Mouse (Mus musculus): ENCODE results near the gene Irf4. TPM values are rescaled to one million over a fixed set of nuclear protein-coding genes. Genes with fewer than 3 reads are reported as not detected.

Gene Irf4
- polyA plus RNA-seq, 1 experiment from 2014 or later: 0.27 TPM

DNA sequence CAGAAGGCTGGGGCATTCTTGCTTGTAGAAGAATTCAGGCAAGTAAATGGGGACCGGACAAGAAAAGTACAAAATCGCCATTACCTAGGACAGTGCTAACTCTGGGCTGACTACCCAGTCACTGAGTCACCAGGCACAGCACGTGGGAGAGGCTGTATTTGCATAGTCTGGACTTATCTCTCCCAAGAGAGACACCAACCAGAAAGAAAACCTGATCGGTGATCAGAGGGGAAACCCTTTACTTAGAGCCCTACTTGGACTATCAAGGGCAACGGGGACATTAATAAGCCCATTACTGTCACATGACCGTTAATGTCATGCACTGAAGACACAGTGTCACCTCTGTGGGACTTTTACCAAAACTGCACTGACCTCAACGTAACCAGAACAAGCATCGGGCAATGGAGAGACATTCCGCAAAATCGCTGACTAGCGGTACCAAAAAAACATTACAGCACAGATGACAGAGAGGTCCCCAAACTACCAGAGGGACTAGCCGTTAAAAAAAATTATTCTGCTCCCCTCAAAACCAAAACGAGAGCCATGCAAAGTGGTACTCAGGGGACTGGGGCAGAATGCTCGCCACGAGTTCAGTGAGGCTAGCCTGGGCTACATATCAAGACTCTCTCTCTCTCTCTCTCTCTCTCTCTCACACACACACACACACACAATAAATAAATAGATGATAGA lies 18.8 kb upstream of the Irf4 start:
- WGBS: 83% methylated on average over 15 of the region's 15 CpGs
- no peak overlapping the region for H3K4me2 ChIP-seq (replicated peaks; ENCODE audit: low read depth, low read length)
- H3K9me3 ChIP-seq (ENCODE audit: control insufficient read depth, low read length): no peaks in the 10 kb centered on the region
- ATAC-seq (ENCODE audit: low FRiP score, low TSS enrichment): no peak
- no peak overlapping the region for H3K9ac ChIP-seq (ENCODE audit: low read depth, low read length)
- H3K4me3 ChIP-seq (ENCODE audit: low read length): no peak overlapping the region
- H3K4me1 ChIP-seq (ENCODE audit: control insufficient read depth, insufficient read depth, low read length): no peaks in the 10 kb centered on the region
- no peak overlapping the region for H3K27ac ChIP-seq (ENCODE audit: low read depth, low read length)
- H3K27me3 ChIP-seq (ENCODE audit: control insufficient read depth, insufficient read depth, low read length): no peaks in the 10 kb centered on the region
- H3K36me3 ChIP-seq (ENCODE audit: control insufficient read depth, insufficient read depth, low read length): no peaks in the 10 kb centered on the region

DNA sequence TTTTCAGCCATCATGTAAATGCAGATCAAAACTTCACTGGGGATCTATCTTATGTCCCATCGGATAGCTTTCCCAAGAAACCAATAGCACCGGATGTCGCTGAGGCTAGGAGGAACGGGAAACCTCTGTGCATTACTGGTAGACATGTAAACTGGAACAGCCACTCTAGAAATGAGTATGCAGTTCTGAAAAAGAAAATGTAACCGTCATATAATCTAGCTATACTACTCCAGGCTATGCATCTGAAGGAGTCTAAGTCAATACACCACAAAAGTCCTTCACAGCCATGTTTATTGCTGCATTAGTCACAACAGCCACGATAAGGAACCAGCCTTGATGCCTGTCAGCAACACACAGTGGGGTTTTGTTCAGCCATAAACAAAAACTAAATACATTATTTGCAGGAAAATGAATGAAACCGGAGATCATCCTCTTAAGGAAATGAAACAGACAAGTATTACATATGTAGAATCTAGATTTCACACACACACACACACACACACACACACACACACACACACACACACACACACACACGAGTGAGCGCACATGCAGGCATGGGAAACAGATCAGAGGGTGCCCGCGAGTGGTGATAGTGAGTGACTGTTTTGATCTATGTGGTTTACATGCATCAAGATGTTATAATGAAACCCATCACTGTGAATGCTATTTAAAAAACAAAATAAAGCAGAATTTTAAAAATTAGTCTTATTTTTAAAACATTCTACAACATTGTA lies 16.1 kb upstream of the Irf4 start:
- ATAC-seq (ENCODE audit: low FRiP score, low TSS enrichment): no peak
- WGBS: 89% methylated on average over 11 of the region's 11 CpGs
- Histone ChIP-seq H3K36me3 (ENCODE audit: control insufficient read depth, insufficient read depth, low read length) (no peaks in the 10 kb centered on the region), H3K27me3 (ENCODE audit: control insufficient read depth, insufficient read depth, low read length) (no peaks in the 10 kb centered on the region), H3K9ac (ENCODE audit: low read depth, low read length) (no peak overlapping the region), H3K4me1 (ENCODE audit: control insufficient read depth, insufficient read depth, low read length) (no peaks in the 10 kb centered on the region), H3K9me3 (ENCODE audit: control insufficient read depth, low read length) (no peaks in the 10 kb centered on the region), H3K27ac (ENCODE audit: low read depth, low read length) (no peak overlapping the region), H3K4me3 (ENCODE audit: low read length) (no peak overlapping the region), H3K4me2 (replicated peaks; ENCODE audit: low read depth, low read length) (no peak overlapping the region)

DNA sequence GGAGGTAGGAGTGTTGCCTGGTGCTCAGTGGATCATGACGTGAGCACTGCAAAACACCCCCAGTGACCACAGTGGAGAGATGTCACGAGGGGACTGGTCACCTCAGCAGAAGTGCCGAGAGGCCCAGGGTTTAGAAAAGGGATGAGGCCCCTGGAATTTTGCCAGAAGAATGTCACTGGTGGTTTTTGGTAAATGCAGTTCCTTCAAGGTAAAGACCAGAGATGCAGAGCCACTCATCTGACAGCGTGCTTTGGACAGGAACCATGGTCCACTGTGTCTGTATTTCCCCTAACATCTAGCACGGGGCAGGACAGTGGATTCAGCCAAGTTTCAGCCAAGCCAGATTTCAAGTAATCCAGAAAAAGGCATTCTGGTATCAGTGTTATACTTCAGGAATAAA lies 12.3 kb upstream of the Irf4 start:
- H3K4me1 ChIP-seq (ENCODE audit: control insufficient read depth, insufficient read depth, low read length): no peaks in the 10 kb centered on the region
- H3K4me3 ChIP-seq (ENCODE audit: low read length): no peak overlapping the region
- H3K27me3 ChIP-seq (ENCODE audit: control insufficient read depth, insufficient read depth, low read length): no peaks in the 10 kb centered on the region
- no peaks in the 10 kb centered on the region for H3K9me3 ChIP-seq (ENCODE audit: control insufficient read depth, low read length)
- no peak for ATAC-seq (ENCODE audit: low FRiP score, low TSS enrichment)
- H3K9ac ChIP-seq (ENCODE audit: low read depth, low read length): no peak overlapping the region
- no peak overlapping the region for H3K27ac ChIP-seq (ENCODE audit: low read depth, low read length)
- 66% methylated on average over 5 of the region's 5 CpGs for WGBS
- H3K4me2 ChIP-seq (replicated peaks; ENCODE audit: low read depth, low read length): no peak overlapping the region
- H3K36me3 ChIP-seq (ENCODE audit: control insufficient read depth, insufficient read depth, low read length): no peaks in the 10 kb centered on the region

DNA sequence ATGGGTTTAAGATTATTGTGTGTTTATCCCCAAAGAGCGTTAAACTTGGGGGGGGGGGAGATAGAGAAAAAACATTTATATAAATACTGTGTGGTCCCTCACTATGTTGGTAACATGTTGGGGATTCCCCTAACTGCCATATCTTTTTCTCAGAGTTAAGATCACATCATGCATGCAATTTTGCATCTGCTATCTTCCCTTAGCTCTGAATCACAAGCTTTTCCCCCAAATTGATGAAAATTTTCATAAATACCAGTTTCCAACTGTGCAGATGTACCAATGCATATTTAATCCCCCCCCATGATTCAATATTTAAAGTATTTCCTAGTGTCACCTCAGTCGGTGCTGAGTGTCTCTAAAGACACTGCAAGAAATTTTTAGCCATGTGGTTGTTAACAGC lies 11.8 kb upstream of the Irf4 start:
- no peak overlapping the region for H3K4me2 ChIP-seq (replicated peaks; ENCODE audit: low read depth, low read length)
- ATAC-seq (ENCODE audit: low FRiP score, low TSS enrichment): no peak

DNA sequence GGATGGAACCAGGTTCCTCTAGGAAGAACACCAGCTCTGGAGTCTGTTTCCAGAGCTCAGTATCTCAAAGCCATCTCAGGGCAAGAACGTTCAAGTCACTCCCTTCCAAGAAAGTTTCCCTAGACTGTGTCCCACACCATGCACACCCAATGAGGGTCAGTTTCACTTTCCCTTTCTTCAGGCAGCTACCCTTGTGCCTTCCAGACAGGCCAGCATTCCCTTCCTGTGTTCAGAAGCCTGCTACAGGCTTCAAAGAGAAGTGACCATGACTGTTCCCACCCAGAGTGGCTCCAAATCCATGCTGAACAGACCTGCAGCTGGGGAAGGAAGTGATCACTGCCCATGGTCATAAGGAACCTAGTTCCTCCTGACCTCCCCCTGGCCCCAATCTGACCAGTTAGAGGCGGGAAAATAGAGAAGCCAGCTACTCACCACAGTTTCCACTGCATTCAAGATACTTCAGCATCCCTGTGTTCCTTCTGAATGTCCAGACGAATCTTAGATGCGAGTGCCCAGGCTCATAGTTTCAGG lies 10.7 kb upstream of the Irf4 start:
- Histone ChIP-seq H3K36me3 (ENCODE audit: control insufficient read depth, insufficient read depth, low read length) (no peaks in the 10 kb centered on the region), H3K4me3 (ENCODE audit: low read length) (no peak overlapping the region), H3K27ac (ENCODE audit: low read depth, low read length) (no peak overlapping the region), H3K4me1 (ENCODE audit: control insufficient read depth, insufficient read depth, low read length) (no peaks in the 10 kb centered on the region), H3K27me3 (ENCODE audit: control insufficient read depth, insufficient read depth, low read length) (no peaks in the 10 kb centered on the region), H3K9me3 (ENCODE audit: control insufficient read depth, low read length) (no peaks in the 10 kb centered on the region), H3K9ac (ENCODE audit: low read depth, low read length) (no peak overlapping the region), H3K4me2 (replicated peaks; ENCODE audit: low read depth, low read length) (no peak overlapping the region)
- no peak for ATAC-seq (ENCODE audit: low FRiP score, low TSS enrichment)
- WGBS: 82% methylated on average over 4 of the region's 4 CpGs

More for the DNA sequence above, 11.8 kb upstream of the Irf4 start:
- H3K27me3 ChIP-seq (ENCODE audit: control insufficient read depth, insufficient read depth, low read length): no peaks in the 10 kb centered on the region
- WGBS: 86% methylated on average over 2 of the region's 2 CpGs
- no peaks in the 10 kb centered on the region for H3K4me1 ChIP-seq (ENCODE audit: control insufficient read depth, insufficient read depth, low read length)
- H3K4me3 ChIP-seq (ENCODE audit: low read length): no peak overlapping the region
- no peak overlapping the region for H3K9ac ChIP-seq (ENCODE audit: low read depth, low read length)
- H3K9me3 ChIP-seq (ENCODE audit: control insufficient read depth, low read length): no peaks in the 10 kb centered on the region
- H3K27ac ChIP-seq (ENCODE audit: low read depth, low read length): no peak overlapping the region
- H3K36me3 ChIP-seq (ENCODE audit: control insufficient read depth, insufficient read depth, low read length): no peaks in the 10 kb centered on the region

DNA sequence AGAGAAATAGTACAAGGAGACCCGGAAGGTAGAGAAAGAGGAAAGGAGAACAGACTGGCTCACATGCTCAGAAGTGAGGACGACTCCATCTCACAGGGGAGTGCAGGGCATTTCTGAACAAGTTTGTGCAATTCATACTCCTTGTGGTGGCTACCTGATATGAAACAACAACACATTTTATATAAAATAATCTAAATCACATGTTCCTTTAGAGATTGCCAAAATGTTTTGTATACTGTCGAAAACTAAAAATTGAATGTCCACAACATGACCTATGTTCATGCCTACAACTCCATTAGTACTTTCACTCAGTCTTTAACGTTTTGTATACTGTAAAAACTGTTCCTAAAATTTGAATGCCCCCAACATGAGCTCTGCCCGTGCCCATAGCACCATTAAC lies 7.9 kb upstream of the Irf4 start:
- 79% methylated on average over 5 of the region's 5 CpGs for WGBS
- no peaks in the 10 kb centered on the region for H3K4me1 ChIP-seq (ENCODE audit: control insufficient read depth, insufficient read depth, low read length)
- H3K4me2 ChIP-seq (replicated peaks; ENCODE audit: low read depth, low read length): no peak overlapping the region
- no peaks in the 10 kb centered on the region for H3K36me3 ChIP-seq (ENCODE audit: control insufficient read depth, insufficient read depth, low read length)
- no peak for ATAC-seq (ENCODE audit: low FRiP score, low TSS enrichment)
- H3K27me3 ChIP-seq (ENCODE audit: control insufficient read depth, insufficient read depth, low read length): 0 out of 2 replicates have a peak, but pooled peaks cover 6% of the 10 kb centered on the region
- H3K4me3 ChIP-seq (ENCODE audit: low read length): no peak overlapping the region
- no peak overlapping the region for H3K9ac ChIP-seq (ENCODE audit: low read depth, low read length)
- no peak overlapping the region for H3K27ac ChIP-seq (ENCODE audit: low read depth, low read length)
- no peaks in the 10 kb centered on the region for H3K9me3 ChIP-seq (ENCODE audit: control insufficient read depth, low read length)

DNA sequence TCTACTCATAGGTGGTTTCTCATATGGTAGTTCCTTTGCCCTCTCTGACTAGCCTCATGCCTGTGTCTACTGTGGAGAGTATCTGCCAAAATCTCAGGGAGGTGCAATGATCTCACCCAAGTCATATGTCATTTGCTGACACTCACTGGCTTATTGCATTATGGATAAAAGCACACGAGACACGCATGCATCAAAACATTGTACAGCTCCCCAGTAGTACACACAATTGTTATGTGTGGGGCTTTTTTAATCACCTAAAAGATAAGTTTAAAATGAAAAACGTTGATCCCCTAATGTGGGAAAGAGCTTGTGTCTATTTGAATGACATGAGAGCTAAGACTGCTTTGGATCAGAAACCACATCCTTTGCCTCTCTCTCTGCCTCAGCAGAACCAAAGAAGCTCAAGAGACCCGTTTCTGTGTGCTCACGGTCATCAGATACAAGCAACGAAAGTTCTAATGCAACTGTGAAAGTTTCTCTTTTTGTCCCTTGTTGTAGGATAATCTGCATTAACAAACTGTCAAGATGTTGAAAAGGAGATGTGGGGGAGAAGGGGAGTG lies 6.5 kb upstream of the Irf4 start:
- H3K4me3 ChIP-seq (ENCODE audit: low read length): no peak overlapping the region
- no peaks in the 10 kb centered on the region for H3K9me3 ChIP-seq (ENCODE audit: control insufficient read depth, low read length)
- WGBS: 79% methylated on average over 6 of the region's 6 CpGs

DNA sequence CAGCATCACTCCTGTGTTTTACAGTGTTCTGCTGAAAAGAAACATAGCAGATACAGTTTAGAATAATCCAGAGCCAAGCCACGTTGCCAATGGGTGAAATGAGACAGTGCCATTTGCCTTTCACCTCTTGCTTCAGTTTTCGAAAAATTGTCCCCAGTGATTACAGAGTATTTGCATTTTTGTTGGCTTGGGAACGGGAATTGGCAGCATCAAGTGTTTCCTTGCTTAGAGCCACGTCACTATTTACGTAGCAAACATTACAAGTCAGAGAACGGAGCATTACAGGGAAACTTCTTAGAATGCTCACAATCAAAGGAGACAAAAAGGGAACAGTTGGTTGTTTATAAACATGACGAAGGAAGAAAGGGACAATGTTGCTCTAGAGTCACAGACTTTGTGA lies 3.9 kb upstream of the Irf4 start:
- Histone ChIP-seq H3K9ac (ENCODE audit: low read depth, low read length) (no peak overlapping the region), H3K9me3 (ENCODE audit: control insufficient read depth, low read length) (no peaks in the 10 kb centered on the region), H3K27ac (ENCODE audit: low read depth, low read length) (no peak overlapping the region), H3K36me3 (ENCODE audit: control insufficient read depth, insufficient read depth, low read length) (no peaks in the 10 kb centered on the region), H3K4me1 (ENCODE audit: control insufficient read depth, insufficient read depth, low read length) (0 out of 2 replicates have a peak, but pooled peaks cover 6% of the 10 kb centered on the region), H3K4me2 (replicated peaks; ENCODE audit: low read depth, low read length) (no peak overlapping the region), H3K4me3 (ENCODE audit: low read length) (no peak overlapping the region), H3K27me3 (ENCODE audit: control insufficient read depth, insufficient read depth, low read length) (peaks cover 43% of the 10 kb centered on the region)
- 85% methylated on average over 7 of the region's 7 CpGs for WGBS
- no peak for ATAC-seq (ENCODE audit: low FRiP score, low TSS enrichment)

More for the DNA sequence above, 6.5 kb upstream of the Irf4 start:
- no peak overlapping the region for H3K9ac ChIP-seq (ENCODE audit: low read depth, low read length)
- H3K4me2 ChIP-seq (replicated peaks; ENCODE audit: low read depth, low read length): no peak overlapping the region
- no peak overlapping the region for H3K27ac ChIP-seq (ENCODE audit: low read depth, low read length)
- no peaks in the 10 kb centered on the region for H3K36me3 ChIP-seq (ENCODE audit: control insufficient read depth, insufficient read depth, low read length)
- H3K27me3 ChIP-seq (ENCODE audit: control insufficient read depth, insufficient read depth, low read length): peaks cover 17% of the 10 kb centered on the region
- H3K4me1 ChIP-seq (ENCODE audit: control insufficient read depth, insufficient read depth, low read length): no peaks in the 10 kb centered on the region
- ATAC-seq (ENCODE audit: low FRiP score, low TSS enrichment): no peak

DNA sequence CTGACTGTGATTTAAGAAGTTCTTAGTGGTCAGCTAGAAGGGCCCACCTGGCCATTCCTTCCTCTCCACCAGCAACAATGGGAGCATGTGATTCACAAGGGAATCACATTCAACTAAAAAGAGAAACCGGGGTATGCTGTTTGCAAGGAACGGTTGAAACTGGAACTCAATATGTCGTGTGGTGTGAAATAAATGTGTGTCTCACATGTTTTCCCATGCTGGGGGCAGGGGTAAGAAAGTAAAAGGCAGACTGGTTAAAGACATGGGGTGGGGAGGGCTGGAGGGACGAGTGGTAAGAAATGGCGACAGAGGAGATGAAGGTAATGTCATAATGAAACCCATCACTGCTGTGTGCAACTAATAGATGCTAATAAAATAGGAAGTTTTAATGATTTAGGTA lies 2.0 kb upstream of the Irf4 start:
- H3K4me3 ChIP-seq (ENCODE audit: low read length): no peak overlapping the region
- H3K4me1 ChIP-seq (ENCODE audit: control insufficient read depth, insufficient read depth, low read length): 0 out of 2 replicates have a peak, but pooled peaks cover 9% of the 10 kb centered on the region
- peaks cover 62% of the 10 kb centered on the region for H3K27me3 ChIP-seq (ENCODE audit: control insufficient read depth, insufficient read depth, low read length)
- no peak overlapping the region for H3K4me2 ChIP-seq (replicated peaks; ENCODE audit: low read depth, low read length)
- ATAC-seq (ENCODE audit: low FRiP score, low TSS enrichment): no peak
- no peaks in the 10 kb centered on the region for H3K36me3 ChIP-seq (ENCODE audit: control insufficient read depth, insufficient read depth, low read length)
- H3K9me3 ChIP-seq (ENCODE audit: control insufficient read depth, low read length): no peaks in the 10 kb centered on the region
- no peak overlapping the region for H3K27ac ChIP-seq (ENCODE audit: low read depth, low read length)
- WGBS: 79% methylated on average over 5 of the region's 5 CpGs
- no peak overlapping the region for H3K9ac ChIP-seq (ENCODE audit: low read depth, low read length)
